Mouse (Mus musculus): ENCODE measurements around the gene Rnf216. TPM values are rescaled to one million over a fixed set of nuclear protein-coding genes. Genes with fewer than 3 reads are reported as not detected.

The Rnf216 gene
- polyA plus RNA-seq, 1 experiment from 2014 or later, result 39.8 TPM

DNA sequence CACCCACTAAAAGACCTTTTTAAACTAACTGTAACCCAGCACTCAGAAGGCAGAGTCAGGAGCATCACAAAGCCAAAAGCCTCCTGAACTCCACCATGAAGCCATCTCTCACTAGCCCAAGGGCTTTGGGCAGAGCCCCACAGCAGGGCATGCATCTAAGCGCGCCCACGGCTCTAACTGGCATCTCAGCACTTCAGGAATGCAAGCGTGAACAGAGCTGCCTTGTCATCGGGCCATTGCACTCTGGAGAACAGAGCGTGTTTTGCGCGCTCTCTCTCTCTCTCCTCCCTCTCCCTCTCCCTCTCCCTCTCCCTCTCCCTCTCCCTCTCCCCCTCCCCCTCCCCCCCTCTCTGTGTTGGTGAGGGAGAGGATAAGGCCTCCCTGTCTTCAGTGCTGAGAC lies 129.6 kb downstream of the Rnf216 start:
- H3K27me3 ChIP-seq (ENCODE audit: low read depth, poor library complexity, severe bottlenecking), result no peaks in the 10 kb centered on the region
- peaks cover 7% of the 10 kb centered on the region; the same call in 1 of the 2 replicates for H3K9me3 ChIP-seq (replicated peaks)
- no peak for DNase-seq (ENCODE audit: low spot score)
- no peaks in the 10 kb centered on the region for H3K4me1 ChIP-seq
- H3K27ac ChIP-seq (replicated peaks), result no peak overlapping the region
- H3K36me3 ChIP-seq, result no peaks in the 10 kb centered on the region
- H3K4me3 ChIP-seq, result no peak overlapping the region
- WGBS, result 74% methylated on average over 8 of the region's 8 CpGs

DNA sequence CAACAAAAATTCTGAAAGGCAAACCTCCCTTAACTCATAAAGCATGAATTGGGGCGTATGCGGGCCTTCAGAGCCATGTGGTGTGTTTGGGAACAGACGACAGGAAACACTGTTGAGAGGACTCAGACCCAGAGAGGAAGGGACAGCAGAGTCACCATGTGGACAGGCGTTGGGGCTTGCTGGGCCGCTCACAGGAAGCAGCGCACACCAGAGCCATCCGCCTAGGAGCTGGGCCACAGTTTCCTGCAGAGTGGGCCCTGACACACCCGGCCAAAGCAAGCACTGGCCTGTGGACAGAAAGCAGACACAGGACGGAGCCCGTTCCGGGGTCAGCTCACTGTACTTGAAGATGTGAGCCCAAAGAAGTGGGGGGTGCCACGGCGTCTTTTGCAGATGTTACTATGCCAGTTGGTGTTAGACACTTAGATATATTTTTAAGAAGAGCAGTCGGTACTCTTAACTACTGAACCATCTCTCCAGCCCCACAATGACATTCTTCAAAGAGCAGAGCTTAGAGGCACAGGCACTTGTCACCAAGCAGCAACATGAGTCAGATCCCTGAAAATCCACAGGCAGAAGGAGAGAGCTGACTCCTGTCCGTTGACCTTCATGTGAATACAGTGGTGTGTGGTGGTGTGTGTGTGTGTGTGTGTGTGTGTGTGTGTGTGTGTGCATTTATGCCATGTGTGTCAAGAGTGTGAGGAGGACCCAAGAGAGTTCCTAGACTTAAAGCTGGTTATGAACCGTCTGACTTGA lies 130.6 kb downstream of the Rnf216 start:
- H3K27ac ChIP-seq (replicated peaks), result no peak overlapping the region
- WGBS, result 82% methylated on average over 16 of the region's 16 CpGs
- peaks cover 6% of the 10 kb centered on the region for H3K4me1 ChIP-seq

DNA sequence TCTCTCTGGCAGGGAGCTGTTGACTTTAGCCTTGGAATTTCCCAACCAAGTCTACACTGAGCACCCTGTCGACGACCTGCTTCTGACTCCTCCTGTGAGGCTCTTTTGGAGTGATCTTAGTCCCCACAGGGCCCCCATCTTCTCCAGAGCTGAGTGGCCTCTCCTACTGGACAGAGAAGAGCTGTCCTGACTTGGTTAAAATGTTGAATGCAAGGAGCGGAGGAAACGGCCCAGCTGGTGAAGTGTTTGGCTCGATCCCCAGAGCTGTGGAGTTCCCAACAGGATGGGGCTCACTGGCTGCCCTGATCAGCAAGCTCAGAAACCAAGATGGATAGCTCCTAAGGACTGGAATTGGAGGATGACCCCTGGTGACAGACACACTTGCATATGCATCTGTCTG lies 136.3 kb downstream of the Rnf216 start:
- H3K4me3 ChIP-seq, result no peak overlapping the region
- peaks cover 18% of the 10 kb centered on the region for H3K4me1 ChIP-seq
- H3K27me3 ChIP-seq (ENCODE audit: low read depth, poor library complexity, severe bottlenecking), result no peaks in the 10 kb centered on the region
- H3K9me3 ChIP-seq (replicated peaks), result no peaks in the 10 kb centered on the region
- 0 out of 2 replicates have a peak overlapping the region, but pooled peaks have one; percentile 10 for H3K27ac ChIP-seq (replicated peaks)
- 73% methylated on average over 5 of the region's 5 CpGs for WGBS
- no peak for DNase-seq (ENCODE audit: low spot score)
- H3K36me3 ChIP-seq, result peaks cover 30% of the 10 kb centered on the region

More for the DNA sequence above, 130.6 kb downstream of the Rnf216 start:
- H3K4me3 ChIP-seq, result no peak overlapping the region
- 0 out of 2 replicates have a peak, but pooled peaks cover under 1% of the 10 kb centered on the region for H3K9me3 ChIP-seq (replicated peaks)
- DNase-seq (ENCODE audit: low spot score), result no peak
- no peaks in the 10 kb centered on the region for H3K36me3 ChIP-seq
- H3K27me3 ChIP-seq (ENCODE audit: low read depth, poor library complexity, severe bottlenecking), result no peaks in the 10 kb centered on the region

DNA sequence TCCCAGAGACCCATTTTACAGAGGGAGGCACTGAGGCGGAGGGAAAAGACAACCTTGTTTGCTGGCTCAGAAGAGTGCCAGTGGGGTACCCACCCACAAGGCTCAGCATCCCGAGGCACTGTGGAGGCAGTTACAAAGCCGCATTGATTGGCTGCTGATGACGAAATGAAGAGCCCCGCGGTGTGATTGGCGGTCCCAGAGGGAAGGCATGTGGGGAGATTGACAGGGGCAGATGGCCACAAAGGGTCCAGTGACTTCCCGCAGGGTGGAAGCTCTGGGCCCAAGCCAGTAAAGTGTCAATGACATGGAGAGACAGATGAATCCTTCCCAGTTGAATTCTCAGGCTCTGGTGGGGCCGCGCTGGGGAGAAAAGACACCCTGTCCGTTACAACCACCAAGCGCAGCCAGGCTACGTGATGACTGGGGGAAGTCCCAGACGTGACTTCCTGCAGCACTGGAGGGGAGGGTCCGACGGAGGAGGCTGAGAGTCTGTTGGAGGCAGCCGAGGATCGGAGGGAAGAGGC lies 138.1 kb downstream of the Rnf216 start:
- Histone ChIP-seq H3K36me3 (peaks cover 49% of the 10 kb centered on the region), H3K9me3 (replicated peaks) (peaks cover 9% of the 10 kb centered on the region), H3K4me3 (0 out of 2 replicates have a peak overlapping the region, but pooled peaks have one; percentile 23), H3K27ac (replicated peaks) (peak overlapping the region; percentile 77), H3K27me3 (ENCODE audit: low read depth, poor library complexity, severe bottlenecking) (no peaks in the 10 kb centered on the region), H3K4me1 (peaks cover 18% of the 10 kb centered on the region)
- peak; percentile 74 for DNase-seq (ENCODE audit: low spot score)
- WGBS, result 30% methylated on average over 18 of the region's 18 CpGs

DNA sequence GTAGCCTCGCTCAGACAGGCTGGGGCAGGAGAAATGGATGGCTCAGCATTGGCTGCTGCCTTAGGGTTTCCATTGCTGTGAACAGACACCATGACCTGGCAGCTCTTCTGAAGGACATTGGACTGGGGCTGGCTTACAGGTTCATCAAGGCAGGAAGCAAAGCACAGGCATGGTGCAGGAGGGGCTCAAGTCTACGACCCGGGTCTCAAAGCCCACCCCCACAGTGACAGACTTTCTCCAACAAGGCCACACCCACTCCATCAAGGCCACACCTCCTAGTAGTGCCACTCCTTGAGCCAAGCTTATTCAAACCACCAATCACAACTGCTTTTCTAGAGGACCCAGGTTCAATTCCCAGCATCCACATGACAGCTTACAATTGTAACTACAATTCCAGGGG lies 138.8 kb downstream of the Rnf216 start:
- H3K27ac ChIP-seq (replicated peaks), result peak overlapping the region; percentile 77; the same call in 1 of the 2 replicates
- DNase-seq (ENCODE audit: low spot score), result peak; percentile 32
- H3K36me3 ChIP-seq, result peaks cover 56% of the 10 kb centered on the region
- 57% methylated on average over 3 of the region's 3 CpGs for WGBS
- H3K4me1 ChIP-seq, result peaks cover 18% of the 10 kb centered on the region
- H3K4me3 ChIP-seq, result no peak overlapping the region
- peaks cover 16% of the 10 kb centered on the region for H3K9me3 ChIP-seq (replicated peaks)
- no peaks in the 10 kb centered on the region for H3K27me3 ChIP-seq (ENCODE audit: low read depth, poor library complexity, severe bottlenecking)

DNA sequence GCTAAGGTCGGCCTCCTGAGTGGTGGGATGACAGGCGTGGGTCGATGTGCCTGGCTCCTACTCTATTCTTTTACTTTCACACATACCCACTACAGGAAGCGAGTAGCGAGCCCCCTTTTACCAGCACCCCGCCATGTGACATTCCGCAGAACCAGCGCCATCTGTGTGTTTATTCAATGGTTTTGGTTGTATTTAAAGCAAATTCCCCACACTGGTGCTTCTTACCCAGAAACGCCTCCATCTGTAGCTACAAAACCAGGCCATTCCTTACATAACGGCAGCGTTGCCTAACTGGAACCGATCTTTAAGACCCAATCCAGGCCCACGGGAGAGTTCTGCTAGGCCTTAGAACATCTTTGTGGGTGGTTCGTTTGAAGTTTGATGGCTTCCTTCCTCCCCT lies 144.4 kb downstream of the Rnf216 start:
- Histone ChIP-seq H3K27me3 (ENCODE audit: low read depth, poor library complexity, severe bottlenecking) (no peaks in the 10 kb centered on the region), H3K4me3 (no peak overlapping the region), H3K36me3 (peaks cover 100% of the 10 kb centered on the region), H3K9me3 (replicated peaks) (peaks cover 17% of the 10 kb centered on the region), H3K4me1 (peaks cover 30% of the 10 kb centered on the region), H3K27ac (replicated peaks) (no peak overlapping the region)
- WGBS, result 97% methylated on average over 14 of the region's 14 CpGs
- no peak for DNase-seq (ENCODE audit: low spot score)

DNA sequence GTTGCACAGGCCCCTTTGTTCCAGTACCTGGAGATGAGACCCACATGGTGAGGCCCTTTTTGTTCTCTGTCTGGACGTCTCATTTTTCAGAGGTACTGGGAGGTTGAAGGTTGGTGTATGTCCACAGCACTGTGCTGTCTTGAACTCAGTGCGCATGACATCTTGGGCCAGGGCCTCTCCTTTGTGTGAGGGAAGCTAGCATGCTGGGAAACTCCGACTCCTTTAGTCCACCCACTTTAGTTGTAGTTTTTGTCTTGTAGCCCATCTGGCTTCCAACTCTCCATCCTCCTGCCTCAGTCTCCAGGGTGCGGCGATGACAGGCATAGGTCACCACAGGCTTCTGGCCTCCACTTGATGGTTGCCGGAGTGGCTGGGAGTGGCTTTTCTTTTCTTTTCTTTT lies 148.1 kb downstream of the Rnf216 start:
- Histone ChIP-seq H3K9me3 (replicated peaks) (peaks cover 8% of the 10 kb centered on the region), H3K27ac (replicated peaks) (peak overlapping the region; percentile 100), H3K36me3 (peaks cover 71% of the 10 kb centered on the region), H3K27me3 (ENCODE audit: low read depth, poor library complexity, severe bottlenecking) (0 out of 2 replicates have a peak, but pooled peaks cover 3% of the 10 kb centered on the region), H3K4me3 (peak overlapping the region; percentile 99), H3K4me1 (peaks cover 54% of the 10 kb centered on the region)
- WGBS, result 79% methylated on average over 6 of the region's 6 CpGs
- no peak for DNase-seq (ENCODE audit: low spot score)

DNA sequence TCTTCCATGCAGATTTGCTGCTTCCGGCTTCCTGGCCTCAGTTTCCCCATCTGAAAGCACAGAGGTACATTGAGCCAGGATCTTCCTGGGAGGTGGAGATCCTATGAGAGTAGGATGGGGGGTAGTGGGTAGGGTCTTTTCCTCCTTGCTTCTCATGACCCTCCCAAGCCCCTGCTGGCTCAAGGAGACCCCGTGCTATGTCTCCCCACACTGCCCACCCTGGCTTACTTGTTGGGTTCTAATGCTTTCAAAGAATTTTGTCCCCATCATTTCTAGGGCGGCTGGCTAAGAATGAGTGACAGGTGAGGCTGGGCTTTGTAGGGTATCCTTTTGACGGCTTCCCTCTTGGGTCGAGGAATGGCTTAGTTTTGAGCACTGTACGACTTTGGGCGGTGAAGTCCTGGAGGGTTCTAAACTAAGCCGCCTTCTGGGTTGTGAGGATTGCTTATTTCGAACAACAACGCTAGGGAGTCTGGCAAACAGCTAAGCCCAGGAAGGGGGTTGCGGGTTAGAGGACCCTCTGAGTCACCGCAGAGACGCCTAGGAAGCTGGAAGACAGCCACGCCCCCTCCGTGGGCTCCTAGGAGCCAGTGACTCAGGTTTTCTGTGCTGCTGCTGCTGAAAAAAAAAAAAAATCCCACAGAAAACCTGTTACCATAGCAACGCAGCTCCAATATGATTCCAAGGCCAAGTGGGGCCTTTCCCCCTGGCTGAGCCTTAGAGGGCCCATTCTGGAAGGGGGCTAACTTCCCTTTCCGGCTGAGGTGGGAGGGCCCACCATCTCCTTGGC lies 148.9 kb downstream of the Rnf216 start:
- H3K27me3 ChIP-seq (ENCODE audit: low read depth, poor library complexity, severe bottlenecking), result peaks cover 10% of the 10 kb centered on the region
- H3K36me3 ChIP-seq, result peaks cover 63% of the 10 kb centered on the region
- peaks cover under 1% of the 10 kb centered on the region; the same call in 1 of the 2 replicates for H3K9me3 ChIP-seq (replicated peaks)
- DNase-seq (ENCODE audit: low spot score), result peak; percentile 53
- H3K27ac ChIP-seq (replicated peaks), result peak overlapping the region; percentile 100
- peak overlapping the region; percentile 99 for H3K4me3 ChIP-seq
- peaks cover 62% of the 10 kb centered on the region for H3K4me1 ChIP-seq
- WGBS, result 54% methylated on average over 17 of the region's 17 CpGs

DNA sequence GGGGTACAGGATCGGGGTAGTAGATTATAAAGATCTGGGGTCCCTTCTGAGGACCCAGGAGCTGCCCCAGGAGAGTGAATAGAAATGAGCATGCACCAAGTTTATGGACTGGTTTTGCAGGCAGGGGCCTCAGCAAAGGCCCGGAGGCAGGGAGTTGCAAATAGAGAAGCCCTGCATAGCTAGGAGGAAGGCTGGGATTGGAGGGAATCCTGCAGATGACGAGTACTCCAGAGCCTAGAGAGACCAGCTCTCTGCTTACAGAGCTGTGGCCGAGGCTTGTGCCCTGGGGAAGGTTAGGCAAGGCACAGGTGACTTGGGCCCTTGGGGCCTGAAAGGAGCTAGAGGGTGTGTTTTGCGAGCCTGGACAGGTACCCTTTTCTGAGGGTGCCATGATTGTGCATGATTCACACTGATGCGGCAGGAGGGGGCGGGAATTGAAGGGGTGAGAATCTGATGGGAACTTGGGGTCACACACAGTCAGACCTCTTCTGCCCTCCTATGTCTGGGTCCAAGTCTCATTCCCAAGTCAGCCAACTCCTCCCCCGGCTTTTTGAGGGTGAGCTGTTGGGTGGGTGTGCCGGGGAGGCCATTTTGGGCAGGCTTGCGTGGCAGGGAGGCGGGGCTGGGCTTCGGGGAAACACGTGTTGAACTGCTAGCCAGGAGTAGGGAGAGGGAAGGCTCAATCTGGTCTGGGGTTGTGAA lies 149.6 kb downstream of the Rnf216 start:
- peaks cover 56% of the 10 kb centered on the region for H3K36me3 ChIP-seq
- no peaks in the 10 kb centered on the region for H3K9me3 ChIP-seq (replicated peaks)
- peaks cover 65% of the 10 kb centered on the region for H3K4me1 ChIP-seq
- peak; percentile 70 for DNase-seq (ENCODE audit: low spot score)
- peaks cover 18% of the 10 kb centered on the region for H3K27me3 ChIP-seq (ENCODE audit: low read depth, poor library complexity, severe bottlenecking)
- 12% methylated on average over 13 of the region's 13 CpGs for WGBS
- peak overlapping the region; percentile 100 for H3K27ac ChIP-seq (replicated peaks)
- peak overlapping the region; percentile 99 for H3K4me3 ChIP-seq

DNA sequence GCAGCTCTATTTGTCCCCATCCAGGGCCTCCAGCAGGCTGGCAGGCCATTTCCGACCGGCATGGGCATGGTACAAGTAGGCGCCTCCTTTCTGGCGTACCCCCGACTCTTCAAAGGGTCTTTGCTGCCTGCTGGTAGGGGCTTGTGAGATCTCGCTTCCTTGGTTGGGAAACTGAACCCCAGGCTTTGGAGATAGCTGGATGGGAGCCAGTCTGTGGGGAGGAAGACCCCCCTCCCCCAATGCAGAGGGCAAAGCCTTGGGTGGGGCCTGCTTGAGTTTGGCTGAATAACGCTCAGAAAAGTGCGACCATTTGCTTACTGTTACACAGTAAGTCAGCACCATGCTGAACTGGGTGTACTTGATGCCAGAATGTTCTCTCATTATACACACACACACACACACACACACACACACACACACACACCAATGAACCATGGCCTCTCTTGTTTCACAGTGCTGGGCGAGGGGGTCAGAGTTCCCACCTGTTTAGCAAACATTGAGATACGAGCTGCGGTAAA lies 150.3 kb downstream of the Rnf216 start:
- Histone ChIP-seq H3K27me3 (ENCODE audit: low read depth, poor library complexity, severe bottlenecking) (peaks cover 24% of the 10 kb centered on the region), H3K9me3 (replicated peaks) (no peaks in the 10 kb centered on the region), H3K4me1 (peaks cover 62% of the 10 kb centered on the region), H3K36me3 (peaks cover 49% of the 10 kb centered on the region), H3K27ac (replicated peaks) (peak overlapping the region; percentile 100), H3K4me3 (peak overlapping the region; percentile 99)
- WGBS, result 1% methylated on average over 11 of the region's 11 CpGs
- no peak for DNase-seq (ENCODE audit: low spot score)

DNA sequence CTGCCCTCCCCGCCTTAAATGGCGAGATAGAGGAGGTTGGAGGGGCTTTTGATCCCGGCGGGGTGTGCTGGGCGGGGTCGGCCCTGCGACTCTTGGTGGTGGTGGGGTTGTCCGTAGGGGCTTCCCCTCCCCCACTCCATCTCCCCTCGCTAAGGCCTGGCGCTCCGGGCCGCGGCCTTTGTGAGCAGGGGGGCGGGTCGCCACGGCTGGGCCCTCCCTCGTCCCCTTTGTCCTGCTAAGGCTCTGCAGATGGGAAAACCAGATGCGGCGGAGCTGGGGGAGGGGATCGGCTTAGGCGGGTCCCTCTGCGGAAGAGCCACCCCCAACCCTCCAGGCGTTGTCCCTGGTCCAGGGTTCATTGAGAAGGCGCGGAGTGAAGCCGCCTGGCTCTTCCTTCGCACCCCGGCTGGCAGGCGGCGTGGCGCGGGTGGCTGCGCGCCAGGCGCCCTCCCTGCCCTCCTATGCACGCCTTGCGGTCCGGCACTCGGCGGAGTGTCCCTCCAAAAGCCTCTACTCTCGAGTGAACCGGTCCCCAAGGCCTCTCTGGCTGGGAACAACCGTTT lies 150.8 kb downstream of the Rnf216 start:
- Histone ChIP-seq H3K27me3 (ENCODE audit: low read depth, poor library complexity, severe bottlenecking) (peaks cover 28% of the 10 kb centered on the region), H3K36me3 (peaks cover 44% of the 10 kb centered on the region), H3K9me3 (replicated peaks) (no peaks in the 10 kb centered on the region), H3K27ac (replicated peaks) (peak overlapping the region; percentile 100), H3K4me3 (peak overlapping the region; percentile 99), H3K4me1 (peaks cover 62% of the 10 kb centered on the region)
- peak; percentile 98 for DNase-seq (ENCODE audit: low spot score)
- under 1% methylated on average over 38 of the region's 43 CpGs for WGBS
